Mouse (Mus musculus): Measurements from ENCODE around the gene Opcml.

- TF ChIP-seq POLR2A (IDR thresholded peaks at IDR 0.05; ENCODE audit: low read depth, low read length) (no peak), CTCF (IDR thresholded peaks at IDR 0.05; ENCODE audit: extremely low read depth, insufficient read depth, insufficient read length, insufficient replicate concordance) (no peak)
Measured at GRCm38 (mm10) chr9:28481261-28481660, 690.7 kb downstream of the Opcml start.

Data from spleen, adult 2 months (tissue).